Mouse (Mus musculus): ENCODE results near the gene Olfr166. TPM values are rescaled to one million over a fixed set of nuclear protein-coding genes. Genes with fewer than 3 reads are reported as not detected.
"Not testable (repeated sequence)": the region's sequence is repeated elsewhere in the genome, so short reads cannot be mapped to it uniquely, and the experiment has no call there.

The Olfr166 gene
- not detected in 2 replicates for polyA plus RNA-seq (2015; fragmentation: Nextera tagmentation; extraction: Ambion mirVana)

GRCm38 (mm10) chr16:19483394-19483793 lies at the start of gene Olfr166:
Gene Olfr166 (plus strand): TSS chr16:19483694.
- Histone ChIP-seq H3K9me3 (replicated peaks) (no peaks in the 10 kb centered on the region), H3K36me3 (no peaks in the 10 kb centered on the region), H3K4me2 (no peak within 1 kb of the TSS), H3K4me3 (replicated peaks) (no peak within 1 kb of the TSS), H3K27me3 (replicated peaks) (no peaks in the 10 kb centered on the region), H3K4me1 (no peaks in the 10 kb centered on the region), H3K27ac (replicated peaks) (no peak within 1 kb of the TSS), H3K9ac (replicated peaks) (no peak within 1 kb of the TSS)
- no peak for ATAC-seq (ENCODE audit: low FRiP score)

GRCm38 (mm10) chr16:19458741-19459140 lies 24.8 kb upstream of the Olfr166 start:
- H3K9me3 ChIP-seq (replicated peaks); ATAC-seq (ENCODE audit: low FRiP score); H3K9ac ChIP-seq (replicated peaks); H3K4me2 ChIP-seq; H3K27me3 ChIP-seq (replicated peaks); H3K4me3 ChIP-seq (replicated peaks); H3K27ac ChIP-seq (replicated peaks); H3K4me1 ChIP-seq; H3K36me3 ChIP-seq: not testable (repeated sequence)
- 85% methylated on average over 4 of the region's 4 CpGs for WGBS

GRCm38 (mm10) chr16:19464365-19464764 lies 19.1 kb upstream of the Olfr166 start:
- no peaks in the 10 kb centered on the region for H3K27me3 ChIP-seq (replicated peaks)
- H3K36me3 ChIP-seq: no peaks in the 10 kb centered on the region
- H3K9me3 ChIP-seq (replicated peaks): no peaks in the 10 kb centered on the region; the same call in 1 of the 2 replicates
- H3K4me3 ChIP-seq (replicated peaks): no peak overlapping the region
- H3K27ac ChIP-seq (replicated peaks): no peak overlapping the region
- H3K9ac ChIP-seq (replicated peaks): no peak overlapping the region
- no peaks in the 10 kb centered on the region for H3K4me1 ChIP-seq
- 94% methylated on average over 1 of the region's 1 CpGs for WGBS
- no peak overlapping the region for H3K4me2 ChIP-seq
- ATAC-seq (ENCODE audit: low FRiP score): no peak

GRCm38 (mm10) chr16:19522166-19522565 lies 38.7 kb downstream of the Olfr166 start, which contains the start of gene Olfr167:
Gene Olfr167 (minus strand): TSS chr16:19522266.
- no peaks in the 10 kb centered on the region for H3K4me1 ChIP-seq

GRCm38 (mm10) chr16:19535455-19535854 lies 52.0 kb downstream of the Olfr166 start, which contains the start of gene Olfr168:
Gene Olfr168 (minus strand): TSS chr16:19535555.
- no peak for ATAC-seq (ENCODE audit: low FRiP score)
- Histone ChIP-seq H3K4me2 (no peak within 1 kb of the TSS), H3K27me3 (replicated peaks) (no peaks in the 10 kb centered on the region), H3K36me3 (no peaks in the 10 kb centered on the region), H3K4me1 (no peaks in the 10 kb centered on the region), H3K27ac (replicated peaks) (no peak within 1 kb of the TSS), H3K9ac (replicated peaks) (no peak within 1 kb of the TSS), H3K4me3 (replicated peaks) (no peak within 1 kb of the TSS), H3K9me3 (replicated peaks) (no peaks in the 10 kb centered on the region)

More at GRCm38 (mm10) chr16:19522166-19522565, 38.7 kb downstream of the Olfr166 start, which contains the start of gene Olfr167:
- ATAC-seq (ENCODE audit: low FRiP score): no peak
- H3K36me3 ChIP-seq: no peaks in the 10 kb centered on the region
- WGBS: 96% methylated on average over 2 of the region's 2 CpGs
- no peak within 1 kb of the TSS for H3K4me2 ChIP-seq
- no peaks in the 10 kb centered on the region for H3K9me3 ChIP-seq (replicated peaks)
- no peaks in the 10 kb centered on the region for H3K27me3 ChIP-seq (replicated peaks)
- no peak within 1 kb of the TSS for H3K4me3 ChIP-seq (replicated peaks)
- H3K9ac ChIP-seq (replicated peaks): no peak within 1 kb of the TSS
- H3K27ac ChIP-seq (replicated peaks): no peak within 1 kb of the TSS

Other genes with a start within 250 kb of the Olfr166 start
- not detected in 2 replicates for gene Olfr164, start 169.6 kb upstream of the Olfr166 start, polyA plus RNA-seq (2015; fragmentation: Nextera tagmentation; extraction: Ambion mirVana)
- not detected in 2 replicates for gene Olfr165, start 60.6 kb upstream of the Olfr166 start, polyA plus RNA-seq (2015; fragmentation: Nextera tagmentation; extraction: Ambion mirVana)
- not detected in 2 replicates for gene Olfr167, start 38.6 kb downstream of the Olfr166 start, polyA plus RNA-seq (2015; fragmentation: Nextera tagmentation; extraction: Ambion mirVana)
- not detected in 2 replicates for gene Olfr168, start 51.9 kb downstream of the Olfr166 start, polyA plus RNA-seq (2015; fragmentation: Nextera tagmentation; extraction: Ambion mirVana)
- gene Olfr169, start 88.1 kb downstream of the Olfr166 start, polyA plus RNA-seq (2015; fragmentation: Nextera tagmentation; extraction: Ambion mirVana): not detected in 2 replicates
- not detected in 2 replicates for gene Olfr170, start 128.2 kb downstream of the Olfr166 start, polyA plus RNA-seq (2015; fragmentation: Nextera tagmentation; extraction: Ambion mirVana)
- gene Olfr171, start 146.2 kb downstream of the Olfr166 start, polyA plus RNA-seq (2015; fragmentation: Nextera tagmentation; extraction: Ambion mirVana): not detected in 2 replicates
- 0.08 TPM in 1 of 2 replicates, not detected in the other for gene Lamp3, start 222.7 kb downstream of the Olfr166 start, polyA plus RNA-seq (2015; fragmentation: Nextera tagmentation; extraction: Ambion mirVana)

All from neural tube, embryonic 15.5 days (tissue).